Mouse (Mus musculus) MEL (cell line): ENCODE results near the gene Iqsec1. TPM values are rescaled to one million over a fixed set of nuclear protein-coding genes. Genes with fewer than 3 reads are reported as not detected.

Experiments
- DNase-seq: peaks from one replicate; pipeline ENCODE4 v3.0.0; 2011; ENCODE audit warnings: low read depth, low spot score
- H3K27ac ChIP-seq: 2 replicates; pipeline ENCODE4 v1.5.1; 2012; ENCODE audit warnings: low read depth, mild to moderate bottlenecking, control low read depth, low read length, moderate library complexity; ENCODE audit not compliant: control insufficient read depth
- H3K27me3 ChIP-seq, 2 experiments: fragments of 150-350 bp in 1 of 2; sonication (generic) in 1 of 2; 2 replicates each; pipeline ENCODE4 v1.6.1; 2012; ENCODE audit warnings: low read length in 2 of 2, mild to moderate bottlenecking in 2 of 2, improper control_type of control experiment in 1 of 2, moderate library complexity in 1 of 2; ENCODE audit not compliant: insufficient read depth in 2 of 2, control insufficient read depth in 1 of 2
- H3K36me3 ChIP-seq, 2 experiments: 2 replicates each; pipeline ENCODE4 v1.6.1; 2012 to 2014; ENCODE audit warnings: low read length in 2 of 2, improper control_type of control experiment in 1 of 2, inconsistent platforms in 1 of 2, mild to moderate bottlenecking in 1 of 2; ENCODE audit not compliant: insufficient read depth in 2 of 2, control insufficient read depth in 1 of 2
- H3K4me1 ChIP-seq, 2 experiments: fragments of 150-350 bp in 1 of 2; sonication (generic) in 1 of 2; 2 replicates each; pipeline ENCODE4 v1.6.1; 2012; ENCODE audit warnings: low read length in 2 of 2, improper control_type of control experiment in 1 of 2, mild to moderate bottlenecking in 1 of 2; ENCODE audit not compliant: insufficient read depth in 2 of 2, control insufficient read depth in 1 of 2
- H3K4me3 ChIP-seq, 2 experiments: fragments of 150-350 bp in 1 of 2; sonication (generic) in 1 of 2; 2 replicates each; pipeline ENCODE4 v1.5.1; 2012; ENCODE audit warnings: low read depth in 2 of 2, low read length in 2 of 2, mild to moderate bottlenecking in 2 of 2, moderate library complexity in 2 of 2, control low read depth in 1 of 2, improper control_type of control experiment in 1 of 2; ENCODE audit not compliant: control insufficient read depth in 1 of 2, insufficient read depth in 1 of 2
- H3K79me2 ChIP-seq: 2 replicates; pipeline ENCODE4 v1.6.1; 2012; ENCODE audit warnings: mild to moderate bottlenecking, low read length, moderate library complexity; ENCODE audit not compliant: control insufficient read depth, poor library complexity, insufficient read depth
- H3K9ac ChIP-seq: 2 replicates; pipeline ENCODE4 v1.6.1; 2012; ENCODE audit warnings: low read depth, mild to moderate bottlenecking, control low read depth, low read length, moderate library complexity; ENCODE audit not compliant: control insufficient read depth, poor library complexity, severe bottlenecking
- H3K9me3 ChIP-seq: fragments of 150-350 bp; sonication (generic); replicated peaks from 2 replicates; pipeline ENCODE4 v1.6.1; 2012; ENCODE audit warnings: mild to moderate bottlenecking, low read length, improper control_type of control experiment, moderate library complexity; ENCODE audit not compliant: insufficient read depth
- CHD1 ChIP-seq: IDR thresholded peaks from 2 replicates; pipeline ENCODE4 v1.6.1; 2012; ENCODE audit warnings: low read depth, mild to moderate bottlenecking, inconsistent platforms, low read length, improper control_type of control experiment
- CTCF ChIP-seq, 3 experiments: IDR thresholded peaks in 2 of 3; conservative IDR thresholded peaks in 1 of 3; 2 replicates each; pipeline ENCODE4 v1.5.1; 2011 to 2012; ENCODE audit warnings: low read length in 3 of 3, low read depth in 2 of 3, mild to moderate bottlenecking in 2 of 3, improper control_type of control experiment in 1 of 3, inconsistent platforms in 1 of 3, mixed read lengths in 1 of 3, moderate library complexity in 1 of 3; ENCODE audit not compliant: control insufficient read depth in 1 of 3, insufficient read depth in 1 of 3, poor library complexity in 1 of 3, severe bottlenecking in 1 of 3
- ELF1 ChIP-seq: IDR thresholded peaks from 2 replicates; pipeline ENCODE4 v1.6.1; 2014; ENCODE audit warnings: low read depth, mild to moderate bottlenecking, inconsistent platforms, low read length, improper control_type of control experiment, moderate library complexity
- ETS1 ChIP-seq: IDR thresholded peaks from 2 replicates; pipeline ENCODE4 v1.6.1; 2012; ENCODE audit warnings: low read depth, mild to moderate bottlenecking, inconsistent platforms, low read length, improper control_type of control experiment, moderate library complexity
- JUND ChIP-seq: IDR thresholded peaks from 2 replicates; pipeline ENCODE4 v1.6.1; 2011; ENCODE audit warnings: low read depth, mild to moderate bottlenecking, improper control_type of control experiment, low read length
- MAX ChIP-seq: IDR thresholded peaks from 2 replicates; pipeline ENCODE4 v1.6.1; 2011; ENCODE audit warnings: low read length, improper control_type of control experiment
- MAZ ChIP-seq: IDR thresholded peaks from 2 replicates; pipeline ENCODE4 v1.6.1; 2012; ENCODE audit warnings: low read depth, mild to moderate bottlenecking, inconsistent platforms, low read length, improper control_type of control experiment
- MEF2A ChIP-seq: IDR thresholded peaks from 2 replicates; pipeline ENCODE4 v1.6.1; 2014; ENCODE audit warnings: low read depth, mild to moderate bottlenecking, inconsistent platforms, low read length, improper control_type of control experiment; ENCODE audit not compliant: poor library complexity, insufficient replicate concordance, severe bottlenecking; ENCODE audit errors: extremely low read depth
- MYB ChIP-seq: IDR thresholded peaks from 2 replicates; pipeline ENCODE4 v1.6.1; 2011; ENCODE audit warnings: mild to moderate bottlenecking, low read depth, low read length, improper control_type of control experiment
- MYC ChIP-seq: IDR thresholded peaks from 2 replicates; pipeline ENCODE4 v1.6.1; 2011; ENCODE audit warnings: low read depth, mild to moderate bottlenecking, low read length, improper control_type of control experiment, moderate library complexity
- NRF1 ChIP-seq: IDR thresholded peaks from 2 replicates; pipeline ENCODE4 v1.6.1; 2014; ENCODE audit warnings: low read depth, mild to moderate bottlenecking, inconsistent platforms, low read length, improper control_type of control experiment, moderate library complexity; ENCODE audit not compliant: poor library complexity, insufficient read depth, severe bottlenecking
- POLR2AphosphoS5 ChIP-seq: IDR thresholded peaks from 2 replicates; pipeline ENCODE4 v1.6.1; 2012; ENCODE audit warnings: low read depth, borderline replicate concordance, mild to moderate bottlenecking, inconsistent platforms, low read length, moderate library complexity, mixed read lengths
- RCOR1 ChIP-seq: IDR thresholded peaks from 2 replicates; pipeline ENCODE4 v1.6.1; 2012; ENCODE audit warnings: low read depth, mild to moderate bottlenecking, inconsistent platforms, low read length, improper control_type of control experiment
- SIN3A ChIP-seq: IDR thresholded peaks from 2 replicates; pipeline ENCODE4 v1.6.1; 2012; ENCODE audit warnings: low read length, improper control_type of control experiment, inconsistent platforms
- SMC3 ChIP-seq: IDR thresholded peaks from 2 replicates; pipeline ENCODE4 v1.6.1; 2011; ENCODE audit warnings: low read depth, low read length, improper control_type of control experiment
- TAL1 ChIP-seq: IDR thresholded peaks from 2 replicates; pipeline ENCODE4 v1.6.1; 2012; ENCODE audit warnings: mild to moderate bottlenecking, inconsistent platforms, low read length, moderate library complexity, mixed read lengths
- TBP ChIP-seq: IDR thresholded peaks from 2 replicates; pipeline ENCODE4 v1.8.0; 2011; ENCODE audit warnings: low read depth, low read length, improper control_type of control experiment
- TCF12 ChIP-seq: IDR thresholded peaks from 2 replicates; pipeline ENCODE4 v1.6.1; 2014; ENCODE audit warnings: low read depth, mild to moderate bottlenecking, inconsistent platforms, low read length, improper control_type of control experiment, moderate library complexity
- ZC3H11A ChIP-seq: IDR thresholded peaks from 2 replicates; pipeline ENCODE4 v1.6.1; 2012; ENCODE audit warnings: low read depth, mild to moderate bottlenecking, inconsistent platforms, low read length, improper control_type of control experiment
- ZKSCAN1 ChIP-seq: IDR thresholded peaks from 2 replicates; pipeline ENCODE4 v1.6.1; 2012; ENCODE audit warnings: low read depth, mild to moderate bottlenecking, inconsistent platforms, low read length, improper control_type of control experiment, moderate library complexity
- ZMIZ1 ChIP-seq: IDR thresholded peaks from 2 replicates; pipeline ENCODE4 v1.6.1; 2012; ENCODE audit warnings: low read depth, mild to moderate bottlenecking, inconsistent platforms, low read length, improper control_type of control experiment, moderate library complexity
- polyA plus RNA-seq, 2 experiments: library from polyadenylated mRNA; stranded (reverse) in 1 of 2; unstranded in 1 of 2; fragments of >175 nt in 1 of 2; fragments of >200 nt in 1 of 2; gene quantifications; 2 replicates each; pipeline versions ENCODE4 v1.2.1 to v1.2.4; 2012; ENCODE audit warnings: low replicate concordance in 2 of 2, low read depth in 1 of 2; ENCODE audit not compliant: insufficient read length in 2 of 2, insufficient read depth in 1 of 2, missing spikeins in 1 of 2
- total RNA-seq: library from RNA; depleted of rRNA; stranded (reverse); fragments of 300-350 nt; gene quantifications from 2 replicates; pipeline ENCODE4 v1.2.3, GENCODE M21; 2012

The Iqsec1 gene
- total and polyA plus RNA-seq, 3 experiments, result 14.8 to 73.4 (median 30.8) TPM

- no peak for TF ChIP-seq POLR2AphosphoS5
- TF ChIP-seq MYC, result no peak
- TF ChIP-seq ETS1, result no peak
- TF ChIP-seq TBP, result no peak
- TF ChIP-seq ZKSCAN1, result no peak
- TF ChIP-seq ZC3H11A, result peak; percentile 82
- no peak for TF ChIP-seq ZMIZ1
- TF ChIP-seq RCOR1, result no peak
- no peak for TF ChIP-seq MAX
- no peak for TF ChIP-seq SIN3A
- TF ChIP-seq CTCF (IDR thresholded peaks at IDR 0.05 in 2 of 3, conservative IDR thresholded peaks at IDR 0.05 in 1 of 3; ENCODE audit: control insufficient read depth in 1 of 3, insufficient read depth in 1 of 3, low read depth in 2 of 3, low read length in 3 of 3, poor library complexity in 1 of 3, severe bottlenecking in 1 of 3), result peak; percentile 77 to 93 (median 82)
- TF ChIP-seq NRF1, result no peak
- TF ChIP-seq, all 39 proteins: peak for 5
Observed at GRCm38 (mm10) chr6:90818956-90819355, 169.5 kb downstream of the Iqsec1 start (continued).

GRCm38 (mm10) chr6:90816551-90816950, 171.9 kb downstream of the Iqsec1 start:
- H3K4me3 ChIP-seq, result no peak overlapping the region
- H3K79me2 ChIP-seq, result no peaks in the 10 kb centered on the region
- DNase-seq, result peak; percentile 29
- H3K4me1 ChIP-seq, result no peaks in the 10 kb centered on the region
- no peaks in the 10 kb centered on the region for H3K36me3 ChIP-seq
- H3K9me3 ChIP-seq, result no peaks in the 10 kb centered on the region
- no peaks in the 10 kb centered on the region for H3K27me3 ChIP-seq
- no peak overlapping the region for H3K27ac ChIP-seq
- H3K9ac ChIP-seq, result no peak overlapping the region
- TF ChIP-seq MYB (no peak), SMC3 (no peak), ELF1 (no peak), MAZ (no peak), TCF12 (no peak), RCOR1 (peak; percentile 76; the same call in 1 of the 2 replicates)

- Histone ChIP-seq H3K9ac (no peak overlapping the region), H3K4me1 (no peaks in the 10 kb centered on the region), H3K27ac (no peak overlapping the region), H3K36me3 (no peaks in the 10 kb centered on the region), H3K9me3 (no peaks in the 10 kb centered on the region), H3K79me2 (no peaks in the 10 kb centered on the region), H3K4me3 (no peak overlapping the region), H3K27me3 (no peaks in the 10 kb centered on the region)
- DNase-seq, result no peak
- TF ChIP-seq JUND (no peak), SMC3 (no peak), CTCF (IDR thresholded peaks at IDR 0.05 in 2 of 3, conservative IDR thresholded peaks at IDR 0.05 in 1 of 3; ENCODE audit: control insufficient read depth in 1 of 3, insufficient read depth in 1 of 3, low read depth in 2 of 3, low read length in 3 of 3, poor library complexity in 1 of 3, severe bottlenecking in 1 of 3) (no peak), MEF2A (no peak), CHD1 (no peak), ZKSCAN1 (no peak), ETS1 (no peak), TAL1 (no peak), TCF12 (no peak), POLR2AphosphoS5 (no peak), ELF1 (no peak), MYB (no peak), MYC (no peak), MAX (no peak)
Observed at GRCm38 (mm10) chr6:90815341-90815740, 173.1 kb downstream of the Iqsec1 start.
